Mouse (Mus musculus): ENCODE data around the gene Kdm4a.

The Kdm4a gene

GRCm38 (mm10) chr4:118143679-118144078 is 36.2 kb downstream of the Kdm4a start:
- POLR2A ChIA-PET, result interaction anchor here in 3 of 4 experiments (0.6 to 3.3 kb wide), 13 partner anchors 9 to 1405 kb away, joined by 3 to 19 read pairs (median 4); partner anchors contain the start of genes Kdm4a (in 3 of the 3), St3gal3 (in 2 of the 3) and Ptprf (in 1 of the 3)
- CTCF ChIA-PET, result no interaction called here

DNA sequence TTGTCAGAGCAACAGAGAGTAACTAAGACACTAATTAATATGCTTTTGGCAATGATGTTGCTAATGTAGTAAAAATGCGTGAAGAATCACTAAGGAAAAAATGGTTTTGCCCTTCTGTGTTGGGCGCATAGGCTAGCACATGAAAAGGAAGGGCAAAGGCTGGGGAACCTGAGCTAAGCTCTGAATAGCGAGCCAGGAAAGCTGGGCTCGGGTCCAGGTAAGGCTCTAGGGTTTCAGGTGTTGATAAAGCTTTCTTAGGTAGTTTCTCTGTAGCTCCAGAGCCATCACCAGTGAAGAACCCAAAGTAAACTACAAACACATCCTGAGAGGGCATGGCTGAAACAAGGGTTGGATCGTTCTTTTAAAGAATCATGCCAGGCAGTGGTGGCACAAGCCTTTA is 38.3 kb downstream of the Kdm4a start:
- CTCF ChIA-PET, result no interaction called here
- POLR2A ChIA-PET, result interaction anchor here in 2 of 4 experiments (0.9 to 3.3 kb wide), 4 partner anchors 9 to 38 kb away, joined by 3 to 19 read pairs (median 10); partner anchors contain the start of gene Kdm4a (in 2 of the 2)

DNA sequence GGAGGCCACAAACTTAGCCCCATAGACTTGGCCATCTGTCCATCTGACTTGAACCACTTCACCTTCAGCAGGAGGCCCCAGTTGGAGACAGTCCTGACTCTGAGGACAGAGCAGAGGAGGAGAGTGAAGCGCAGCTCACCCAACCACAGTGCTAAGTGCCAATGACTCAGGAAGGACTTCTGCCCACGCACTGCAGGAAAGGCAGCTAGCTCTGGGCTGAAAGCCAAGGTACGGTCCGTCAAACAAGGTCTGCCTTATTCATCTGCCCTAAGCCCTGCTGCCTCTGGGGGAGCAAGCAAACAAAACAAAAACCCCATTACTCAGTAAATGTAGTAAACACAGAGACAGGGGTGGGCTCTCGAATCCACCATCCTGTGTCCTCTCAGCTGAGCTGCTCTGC is 41.0 kb downstream of the Kdm4a start:
- ChIA-PET CTCF (no interaction called here), POLR2A (interaction anchor here in 3 of 4 experiments (0.7 to 7.0 kb wide), 19 partner anchors 8 to 722 kb away, joined by 3 to 69 read pairs (median 4); partner anchors contain the start of gene Kdm4a (in 2 of the 3))

GRCm38 (mm10) chr4:118137857-118138256 is 42.0 kb downstream of the Kdm4a start:
- ChIA-PET CTCF (no interaction called here), POLR2A (interaction anchor here in 3 of 4 experiments (0.6 to 7.0 kb wide), 21 partner anchors 9 to 1497 kb away, joined by 3 to 69 read pairs (median 4); partner anchors contain the start of gene Kdm4a (in 3 of the 3))

- ChIA-PET POLR2A (interaction anchor here (0.6 to 7.0 kb wide), 18 partner anchors 8 to 1497 kb away, joined by 3 to 69 read pairs (median 4); partner anchors contain the start of genes Kdm4a (in 3 of the 4) and Dph2 (in 1 of the 4)), CTCF (interaction anchor here in 1 of 4 experiments (0.6 kb wide), 1 partner anchor 432 kb away, joined by 4 read pairs; no protein-coding TSS in a partner anchor)
Measured at GRCm38 (mm10) chr4:118137311-118137710, 42.5 kb downstream of the Kdm4a start.

DNA sequence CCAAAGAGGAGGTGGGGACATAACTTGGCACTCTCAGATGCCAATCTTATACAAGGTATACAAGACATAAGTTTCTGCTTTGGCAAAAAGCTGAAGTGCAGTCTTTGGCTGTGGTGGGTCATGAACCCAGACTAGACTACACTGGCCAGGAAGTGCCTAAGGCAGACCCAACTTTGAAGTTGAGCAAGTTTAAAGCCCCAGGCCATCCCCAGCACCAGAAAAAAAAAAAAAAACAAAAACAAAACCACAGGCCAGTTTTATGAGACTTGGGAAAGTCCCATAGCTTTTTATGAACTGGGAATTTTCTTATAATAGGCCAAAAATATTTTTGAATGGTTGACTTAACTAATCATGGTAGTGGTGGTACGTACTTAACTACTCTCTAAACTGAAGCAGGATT is 44.4 kb downstream of the Kdm4a start:
- ChIA-PET CTCF (interaction anchor here in 2 of 4 experiments (0.6 to 1.3 kb wide), 4 partner anchors 44 to 207 kb away, joined by 3 to 5 read pairs (median 4); partner anchors contain the start of gene Kdm4a (in 1 of the 2)), POLR2A (interaction anchor here (0.6 to 7.0 kb wide), 24 partner anchors 8 to 1928 kb away, joined by 3 to 69 read pairs (median 5); partner anchors contain the start of genes Kdm4a (in 3 of the 4) and Atp6v0b (in 1 of the 4))

DNA sequence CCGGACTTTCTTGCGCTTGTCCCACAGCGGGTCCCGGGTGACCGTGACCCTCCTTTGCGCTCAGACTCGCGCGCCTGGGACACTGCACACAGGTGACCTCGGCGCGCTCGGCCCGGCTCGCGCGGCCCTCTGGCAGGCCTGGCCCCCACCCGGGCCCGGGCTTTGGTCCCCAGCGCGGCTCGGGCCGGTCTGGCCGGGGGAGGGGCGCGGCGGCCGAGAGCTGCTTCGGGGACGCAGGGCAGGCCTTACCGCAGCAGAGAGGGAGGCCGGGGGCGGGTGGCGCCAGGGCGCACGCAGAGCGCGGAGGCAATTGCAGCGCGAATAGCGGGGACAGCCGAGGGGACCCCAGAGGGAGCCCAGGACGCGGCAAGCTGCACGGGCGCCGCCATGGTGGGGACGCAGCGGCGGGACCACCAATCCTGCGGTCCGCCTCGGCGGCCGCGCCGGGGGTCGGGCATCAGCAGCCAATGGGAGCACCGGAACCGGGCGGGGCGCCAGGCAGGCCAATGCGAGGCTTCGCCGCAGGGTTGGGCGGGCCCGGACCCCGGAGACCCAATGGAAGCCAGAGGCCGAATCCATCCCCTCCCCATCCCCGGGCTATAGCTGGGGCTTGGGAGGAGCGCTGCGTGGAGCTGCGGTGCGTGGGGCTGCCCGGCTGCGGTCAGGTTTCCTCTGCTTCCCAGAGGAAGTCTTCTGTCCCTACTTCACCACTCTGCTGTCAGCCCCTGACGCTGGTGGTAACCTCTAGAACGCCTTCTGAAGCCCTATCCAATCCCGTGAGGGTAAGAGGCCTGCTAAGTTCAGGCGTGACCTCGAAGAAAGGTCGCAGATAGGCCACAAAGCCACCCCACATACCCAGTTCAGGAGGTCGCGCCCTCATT is 45.1 kb downstream of the Kdm4a start, which contains the start of gene St3gal3:
Gene St3gal3, minus strand, starts transcription at position 430 of the 881 bp plus-strand sequence.
- POLR2A ChIA-PET, result interaction anchor here (0.6 to 7.0 kb wide), 30 partner anchors 8 to 1929 kb away, joined by 3 to 69 read pairs (median 4); partner anchors contain the start of genes Kdm4a (in 3 of the 4) and Atp6v0b (in 1 of the 4)
- CTCF ChIA-PET, result interaction anchor here (0.6 to 1.3 kb wide), 7 partner anchors 45 to 1265 kb away, joined by 3 to 5 read pairs (median 3); partner anchors contain the start of gene Kdm4a (in 1 of the 4)

GRCm38 (mm10) chr4:118131329-118131728 is 48.5 kb downstream of the Kdm4a start:
- POLR2A ChIA-PET, result interaction anchor here in 3 of 4 experiments (0.8 to 1.6 kb wide), 5 partner anchors 9 to 49 kb away, joined by 3 to 6 read pairs (median 3); partner anchors contain the start of gene Kdm4a (in 1 of the 3)
- CTCF ChIA-PET, result interaction anchor here in 2 of 4 experiments (0.7 to 1.2 kb wide), 3 partner anchors 11 to 516 kb away, joined by 3 to 4 read pairs (median 4); no protein-coding TSS in a partner anchor

DNA sequence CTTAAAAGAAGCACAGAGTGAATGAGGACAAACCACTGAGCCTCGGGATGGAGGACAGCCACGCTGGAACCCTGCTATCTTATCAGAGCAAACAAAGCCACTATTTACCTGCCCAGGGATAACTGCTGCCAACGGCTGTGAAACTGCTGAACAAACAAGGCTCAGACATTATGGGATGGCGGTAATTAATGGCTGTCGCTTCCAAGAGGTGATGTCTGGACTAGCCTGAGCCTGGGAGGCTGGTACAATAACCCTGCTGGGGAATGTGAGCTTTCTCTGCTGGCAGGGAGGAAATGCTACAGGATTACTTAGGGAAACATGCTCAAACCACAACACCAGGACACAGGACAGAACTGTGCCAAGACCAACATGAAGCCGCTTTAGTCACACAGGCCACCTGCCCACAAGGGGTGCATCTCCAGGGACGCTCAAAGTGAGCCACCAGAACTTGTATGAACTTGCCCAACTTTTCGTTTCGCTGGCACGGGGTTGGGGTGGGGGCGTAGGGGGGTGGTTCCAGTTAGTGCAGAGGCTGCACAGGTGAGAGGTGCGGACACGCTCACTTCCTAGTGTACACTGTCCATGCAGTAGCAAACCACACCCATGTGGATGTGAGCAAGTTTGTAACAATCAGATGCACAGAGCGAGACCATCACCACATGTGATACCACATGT is 56.7 kb downstream of the Kdm4a start:
- ChIA-PET CTCF (interaction anchor here in 1 of 4 experiments (1.0 kb wide), 1 partner anchor 170 kb away, joined by 3 read pairs; no protein-coding TSS in a partner anchor), POLR2A (interaction anchor here in 2 of 4 experiments (0.6 to 2.0 kb wide), 9 partner anchors 11 to 244 kb away, joined by 3 to 7 read pairs (median 4); partner anchors contain the start of genes Kdm4a (in 2 of the 2) and St3gal3 (in 1 of the 2))

DNA sequence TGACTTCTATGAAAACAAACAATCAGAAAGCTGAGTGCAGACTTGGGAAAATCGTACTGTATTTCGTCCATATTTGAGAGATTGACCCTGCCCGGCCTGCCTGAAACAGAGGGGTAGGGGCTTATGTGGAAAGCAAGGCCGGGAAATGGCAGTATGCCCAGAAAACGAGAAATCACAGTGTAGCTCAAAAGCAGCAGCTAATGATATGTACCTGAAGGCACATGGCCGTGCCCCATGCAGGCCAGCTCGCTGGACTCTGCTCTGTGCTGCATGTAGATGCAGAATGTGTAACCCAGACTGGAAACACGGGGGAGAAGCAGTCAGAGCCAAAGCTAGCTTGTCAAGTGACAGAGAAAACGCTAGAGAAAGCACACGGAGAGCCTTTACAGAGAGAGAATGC is 57.8 kb downstream of the Kdm4a start:
- POLR2A ChIA-PET, result interaction anchor here in 2 of 4 experiments (0.6 to 1.5 kb wide), 7 partner anchors 9 to 206 kb away, joined by 3 to 6 read pairs (median 3); partner anchors contain the start of gene St3gal3 (in 1 of the 2)
- CTCF ChIA-PET, result interaction anchor here in 1 of 4 experiments (1.0 kb wide), 1 partner anchor 39 kb away, joined by 3 read pairs; no protein-coding TSS in a partner anchor

GRCm38 (mm10) chr4:118117565-118117964 is 62.3 kb downstream of the Kdm4a start:
- ChIA-PET POLR2A (interaction anchor here in 2 of 4 experiments (0.7 to 3.0 kb wide), 10 partner anchors 10 to 405 kb away, joined by 3 to 18 read pairs (median 4); partner anchors contain the start of gene Kdm4a (in 2 of the 2)), CTCF (interaction anchor here in 1 of 4 experiments (0.6 kb wide), 1 partner anchor 165 kb away, joined by 4 read pairs; no protein-coding TSS in a partner anchor)

- ChIA-PET CTCF (interaction anchor here in 1 of 4 experiments (1.7 kb wide), 1 partner anchor 32 kb away, joined by 3 read pairs; no protein-coding TSS in a partner anchor), POLR2A (interaction anchor here in 1 of 4 experiments (1.5 to 3.0 kb wide), 2 partner anchors 9 to 22 kb away, joined by 5 to 18 read pairs; no protein-coding TSS in a partner anchor)
Measured at GRCm38 (mm10) chr4:118116098-118116497, 63.7 kb downstream of the Kdm4a start.

DNA sequence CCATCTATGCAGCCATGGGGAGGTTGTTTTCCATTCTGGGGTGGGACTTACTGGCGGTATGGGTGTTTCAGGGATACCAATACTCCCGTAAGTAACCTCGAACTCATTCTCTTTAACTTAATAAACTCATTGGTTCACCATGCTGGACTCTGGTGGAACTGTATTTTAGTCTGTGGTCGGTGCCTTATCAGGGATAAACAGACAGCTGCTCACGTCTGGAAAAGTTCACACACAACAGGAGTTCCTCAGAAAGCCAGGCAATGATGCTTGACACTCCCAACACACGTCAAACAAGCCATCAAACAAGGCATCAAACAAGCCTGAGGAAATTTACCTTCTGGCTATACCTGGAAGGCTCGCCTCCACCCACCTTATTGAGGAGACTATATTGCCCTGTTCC is 64.7 kb downstream of the Kdm4a start:
- CTCF ChIA-PET, result interaction anchor here in 1 of 4 experiments (1.7 kb wide), 1 partner anchor 31 kb away, joined by 3 read pairs; no protein-coding TSS in a partner anchor
- POLR2A ChIA-PET, result interaction anchor here in 1 of 4 experiments (0.6 to 1.5 kb wide), 2 partner anchors 23 to 48 kb away, joined by 3 to 5 read pairs; no protein-coding TSS in a partner anchor

- CTCF ChIA-PET, result interaction anchor here in 1 of 4 experiments (0.7 kb wide), 1 partner anchor 29 kb away, joined by 3 read pairs; no protein-coding TSS in a partner anchor
- POLR2A ChIA-PET, result interaction anchor here in 2 of 4 experiments (0.9 to 1.6 kb wide), 4 partner anchors 11 to 67 kb away, joined by 3 to 6 read pairs (median 4); partner anchors contain the start of genes Kdm4a (in 1 of the 2) and St3gal3 (in 1 of the 2)
Measured at GRCm38 (mm10) chr4:118112601-118113000, 67.2 kb downstream of the Kdm4a start.

DNA sequence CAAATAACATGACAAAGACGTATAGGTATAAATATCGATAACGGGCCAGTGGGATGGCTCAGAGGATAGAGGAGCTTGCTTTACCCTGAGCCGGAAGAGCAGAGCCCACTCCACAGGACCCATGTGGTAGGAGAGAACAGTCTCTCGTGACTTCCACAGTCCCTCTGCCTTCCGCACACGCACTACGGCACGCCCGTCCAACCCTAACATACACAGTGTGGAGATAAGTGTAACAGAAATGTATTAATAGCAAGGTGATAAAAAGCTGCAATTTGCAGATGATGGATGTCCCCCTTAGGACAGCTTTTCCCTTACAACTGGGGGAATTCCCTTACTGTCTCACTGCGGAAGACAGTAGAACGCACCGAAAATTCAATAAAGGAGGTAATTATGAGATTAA is 70.2 kb downstream of the Kdm4a start:
- ChIA-PET CTCF (interaction anchor here in 1 of 4 experiments (0.6 to 1.0 kb wide), 2 partner anchors 151 to 460 kb away, joined by 3 read pairs; no protein-coding TSS in a partner anchor), POLR2A (interaction anchor here in 2 of 4 experiments (0.9 to 1.9 kb wide), 9 partner anchors 9 to 264 kb away, joined by 3 to 7 read pairs (median 3); partner anchors contain the start of genes Kdm4a (in 2 of the 2) and St3gal3 (in 1 of the 2))

- CTCF ChIA-PET, result interaction anchor here in 1 of 4 experiments (0.6 kb wide), 2 partner anchors 25 to 433 kb away, joined by 3 read pairs; no protein-coding TSS in a partner anchor
- POLR2A ChIA-PET, result interaction anchor here in 2 of 4 experiments (0.9 to 3.1 kb wide), 7 partner anchors 9 to 222 kb away, joined by 3 to 18 read pairs (median 4); partner anchors contain the start of genes Kdm4a (in 2 of the 2), Atp6v0b (in 1 of the 2) and St3gal3 (in 1 of the 2)
Measured at GRCm38 (mm10) chr4:118108779-118109178, 71.1 kb downstream of the Kdm4a start.
